8 mouse cellular contexts compared by ENCODE assay signal in the genomic region with DNA sequence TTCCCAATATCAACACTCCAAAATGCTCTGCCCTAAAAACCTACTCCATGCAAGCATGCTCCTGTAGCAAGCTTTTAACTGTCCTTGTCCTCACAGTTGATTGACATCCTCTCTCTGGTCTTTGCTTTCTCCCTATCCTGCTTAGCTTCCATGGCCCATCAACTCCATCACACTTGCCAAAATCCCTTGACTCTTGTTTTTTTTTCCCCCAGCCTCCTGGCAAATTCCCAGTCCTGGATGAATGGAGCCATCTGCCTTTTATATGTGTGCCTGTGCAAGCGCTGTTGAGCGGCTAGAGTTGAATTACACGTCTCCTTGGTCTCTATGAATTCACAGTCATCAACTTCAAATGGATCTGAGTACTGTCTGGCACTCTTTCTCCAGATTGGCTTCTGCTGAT. TPM values are rescaled to one million over a fixed set of nuclear protein-coding genes. Genes with fewer than 3 reads are reported as not detected.
A peak's percentile ranks its signal among the peaks of the same experiment; 100 is the strongest.
DNase-seq lines count a peak whose midpoint lies in the region; ATAC-seq and TF ChIP-seq lines count a peak whose summit lies in the region.
"Had no signal": no experiment of that assay in that cellular context is flagged by ENCODE, and none has a peak within 500 bp of the region (broad histone marks: within the 10 kb centered on the region; RNA-seq: fewer than 3 reads in every experiment).

No protein-coding gene starts in this region.

- 38% methylated on average over 3 of the region's 3 CpGs for whole genome bisulfite sequencing in hindbrain, postnatal 0 days
- 57% methylated on average over 3 of the region's 3 CpGs for WGBS in hindbrain, embryonic 16.5 days

- peak; percentile 66; the same call in 1 of the 2 replicates for ATAC-seq in hindbrain, postnatal 0 days
- no peak for ATAC-seq in hindbrain, embryonic 16.5 days
- ATAC-seq in monocyte, adult 5-6 weeks (replicated peaks; ENCODE audit: insufficient number of reproducible peaks, low FRiP score, low TSS enrichment, poor library complexity, severe bottlenecking), result no peak

- H3K9me3 ChIP-seq in hindbrain, postnatal 0 days (ENCODE audit: low read length), result no peaks in the 10 kb centered on the region
- H3K9me3 ChIP-seq in hindbrain, embryonic 16.5 days (ENCODE audit: control insufficient read depth, low read length), result no peaks in the 10 kb centered on the region

- no peaks in the 10 kb centered on the region for H3K27me3 ChIP-seq in hindbrain, postnatal 0 days (ENCODE audit: insufficient read depth, low read length)
- H3K27me3 ChIP-seq in hindbrain, embryonic 16.5 days (replicated peaks; ENCODE audit: control insufficient read depth, insufficient read depth, low read length), result no peaks in the 10 kb centered on the region

- no peak for TF ChIP-seq CTCF in hindbrain, postnatal 0 days (IDR thresholded peaks at IDR 0.05; ENCODE audit: low read depth)

- no peak overlapping the region for H3K4me2 ChIP-seq in hindbrain, postnatal 0 days (ENCODE audit: low read depth, low read length)
- H3K4me2 ChIP-seq in hindbrain, embryonic 16.5 days (ENCODE audit: low read length), result no peak overlapping the region

- DNase-seq in hindbrain, postnatal 0 days (ENCODE audit: low spot score), result peak; percentile 72
- DNase-seq in NIH3T3 (ENCODE audit: low read depth), result peak; percentile 31
- DNase-seq in cerebellum, adult 9-10 months, result peak; percentile 14
- DNase-seq in heart, postnatal 36 days, result peak; percentile 16 to 26
- no peak for DNase-seq in ovary, adult 18-20 months (ENCODE audit: low spot score)
- DNase-seq: kidney, postnatal 36 days had no signal

- H3K4me1 ChIP-seq in hindbrain, postnatal 0 days (ENCODE audit: insufficient read depth, low read length), result no peaks in the 10 kb centered on the region
- H3K4me1 ChIP-seq in hindbrain, embryonic 16.5 days (ENCODE audit: control insufficient read depth, insufficient read depth, low read depth, low read length), result no peaks in the 10 kb centered on the region

- no peaks in the 10 kb centered on the region for H3K36me3 ChIP-seq in hindbrain, postnatal 0 days (ENCODE audit: insufficient read depth, low read length)
- no peaks in the 10 kb centered on the region for H3K36me3 ChIP-seq in hindbrain, embryonic 16.5 days (ENCODE audit: control insufficient read depth, insufficient read depth, low read length)

- H3K9ac ChIP-seq in hindbrain, postnatal 0 days (replicated peaks; ENCODE audit: low read length), result no peak overlapping the region
- H3K9ac ChIP-seq in hindbrain, embryonic 16.5 days (ENCODE audit: low read depth, low read length), result no peak overlapping the region

- intact Hi-C loops in heart, postnatal 36 days (cut with DNase I), result no loop called here

- H3K27ac ChIP-seq in hindbrain, postnatal 0 days, result no peak overlapping the region
- no peak overlapping the region for H3K27ac ChIP-seq in hindbrain, embryonic 16.5 days (ENCODE audit: low read depth, low read length)

- H3K4me3 ChIP-seq in hindbrain, postnatal 0 days (ENCODE audit: low read length), result no peak overlapping the region
- H3K4me3 ChIP-seq in hindbrain, embryonic 16.5 days (ENCODE audit: low read length), result no peak overlapping the region

RNA-seq across cellular contexts. Expression of a gene that starts 16.5 kb away (rescaled TPM):
- 41.5 and 57.8 TPM in 2 replicates for total RNA-seq in hindbrain, postnatal 0 days (2014; rRNA removed)
- 32.3 and 34.6 TPM in 2 replicates for polyA plus RNA-seq in hindbrain, postnatal 0 days (2015; fragmentation: Nextera tagmentation; extraction: Ambion mirVana)
- 33.6 and 38.3 TPM in 2 replicates for polyA plus RNA-seq in hindbrain, embryonic 16.5 days (2015; fragmentation: Nextera tagmentation; extraction: Ambion mirVana)
- total RNA-seq in heart, postnatal 36 days (2021), result 10 to 100 TPM; 20.8 to 24.0 TPM
- 29.4 to 42.3 TPM (median 35.5 TPM) in 3 replicates for total RNA-seq in monocyte, adult 5-6 weeks (2017)
